Mouse (Mus musculus) heart, embryonic 10.5 days (tissue): Measurements from ENCODE around the gene 1810030O07Rik. TPM values are rescaled to one million over a fixed set of nuclear protein-coding genes. Genes with fewer than 3 reads are reported as not detected.
"Not testable (repeated sequence)": the region's sequence is repeated elsewhere in the genome, so short reads cannot be mapped to it uniquely, and the experiment has no call there.

Source experiments
- DNase-seq: peaks from one replicate; pipeline ENCODE4 v3.0.0-alpha.2; 2017; ENCODE audit warnings: low spot score
- H3K27ac ChIP-seq: fragments of 300-500 bp; sonication (generic); 2 replicates; pipeline ENCODE4 v1.5.1; 2016; ENCODE audit warnings: mild to moderate bottlenecking
- H3K27me3 ChIP-seq: fragments of 300-500 bp; sonication (generic); 2 replicates; pipeline ENCODE4 v1.6.1; 2016; ENCODE audit warnings: mild to moderate bottlenecking; ENCODE audit not compliant: poor library complexity, insufficient read depth, severe bottlenecking
- H3K36me3 ChIP-seq: fragments of 300-500 bp; sonication (generic); 2 replicates; pipeline ENCODE4 v1.6.1; 2016; ENCODE audit warnings: mild to moderate bottlenecking, moderate library complexity
- H3K4me1 ChIP-seq: fragments of 300-500 bp; sonication (generic); 2 replicates; pipeline ENCODE4 v1.6.1; 2016; ENCODE audit warnings: mild to moderate bottlenecking
- H3K4me3 ChIP-seq: fragments of 300-500 bp; sonication (generic); 2 replicates; pipeline ENCODE4 v1.5.1; 2016; ENCODE audit warnings: mild to moderate bottlenecking, moderate library complexity
- H3K9me3 ChIP-seq: fragments of 300-500 bp; sonication (generic); 2 replicates; pipeline ENCODE4 v1.6.1; 2016; ENCODE audit warnings: mild to moderate bottlenecking, moderate library complexity
- polyA plus RNA-seq: library from polyadenylated mRNA; unstranded; fragments of >200 nt; fragmentation: Nextera tagmentation; extraction: Ambion mirVana; gene quantifications from 2 replicates; pipeline ENCODE4 v1.2.1, GENCODE M21; 2016

Gene 1810030O07Rik
- polyA plus RNA-seq, 1 experiment from 2014 or later = 30.9 TPM

- H3K27ac ChIP-seq = not testable (repeated sequence)
These were observed 62.9 kb downstream of the 1810030O07Rik start for GRCm38 (mm10) chrX:12610541-12610940.

More at GRCm38 (mm10) chrX:12610541-12610940, 62.9 kb downstream of the 1810030O07Rik start:
- H3K4me3 ChIP-seq, DNase-seq, H3K9me3 ChIP-seq, H3K27me3 ChIP-seq, H3K4me1 ChIP-seq: not testable (repeated sequence)
- H3K36me3 ChIP-seq = peaks cover 15% of the 10 kb centered on the region; the same call in 1 of the 2 replicates

Other genes starting within 250 kb of the 1810030O07Rik start
- 56.0 and 58.3 TPM in 2 replicates for gene Atp6ap2, start 85.9 kb downstream of the 1810030O07Rik start, polyA plus RNA-seq
- gene Med14, start 88.4 kb upstream of the 1810030O07Rik start, polyA plus RNA-seq = 17.7 and 21.6 TPM in 2 replicates